Mouse (Mus musculus): ENCODE data around the gene Reg4. TPM values are rescaled to one million over a fixed set of nuclear protein-coding genes. Genes with fewer than 3 reads are reported as not detected.

Gene Reg4
- polyA plus RNA-seq, 1 experiment from 2014 or later, result not detected

DNA sequence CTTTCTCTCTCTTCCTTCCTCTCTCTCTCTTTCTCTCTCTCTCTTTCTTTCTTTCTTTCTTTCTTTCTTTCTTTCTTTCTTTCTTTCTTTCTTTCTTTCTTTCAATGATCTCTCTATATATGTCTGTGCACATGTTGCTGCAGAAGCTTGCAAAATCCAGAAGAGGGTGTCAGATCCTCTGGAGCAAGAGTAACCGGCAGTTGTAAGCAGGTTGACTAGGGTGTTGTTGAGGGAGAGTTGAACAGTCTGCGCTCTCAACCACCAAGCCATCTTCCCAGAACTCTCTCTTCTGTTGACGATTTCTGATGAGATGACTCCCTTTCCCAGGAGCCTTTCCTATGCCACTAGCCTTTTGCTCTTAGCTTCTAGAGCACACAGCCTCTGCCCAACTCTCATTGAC is 20.1 kb downstream of the Reg4 start:
- Histone ChIP-seq H3K4me3 (ENCODE audit: low read depth, low read length) (no peak overlapping the region), H3K27me3 (ENCODE audit: control insufficient read depth, insufficient read depth, low read length) (no peaks in the 10 kb centered on the region), H3K9ac (replicated peaks; ENCODE audit: low read length) (no peak overlapping the region), H3K4me1 (ENCODE audit: control insufficient read depth, insufficient read depth, low read length) (0 out of 2 replicates have a peak, but pooled peaks cover 2% of the 10 kb centered on the region), H3K9me3 (replicated peaks; ENCODE audit: control insufficient read depth, low read length) (no peaks in the 10 kb centered on the region), H3K4me2 (ENCODE audit: low read depth, low read length) (no peak overlapping the region), H3K27ac (replicated peaks; ENCODE audit: low read depth, low read length) (no peak overlapping the region), H3K36me3 (replicated peaks; ENCODE audit: control insufficient read depth, insufficient read depth, low read depth, low read length) (no peaks in the 10 kb centered on the region)
- ATAC-seq (replicated peaks; ENCODE audit: insufficient number of reproducible peaks, low FRiP score, low TSS enrichment, low read depth) (no peak), DNase-seq (ENCODE audit: low spot score) (no peak)
- WGBS, result 83% methylated on average over 3 of the region's 3 CpGs

- DNase-seq (ENCODE audit: low spot score) (no peak), ATAC-seq (replicated peaks; ENCODE audit: insufficient number of reproducible peaks, low FRiP score, low TSS enrichment, low read depth) (no peak)
- no peak overlapping the region for H3K4me3 ChIP-seq (ENCODE audit: low read depth, low read length)
- H3K27ac ChIP-seq (replicated peaks; ENCODE audit: low read depth, low read length), result no peak overlapping the region
- no peak overlapping the region for H3K9ac ChIP-seq (replicated peaks; ENCODE audit: low read length)
- 51% methylated on average over 8 of the region's 8 CpGs for WGBS
- H3K9me3 ChIP-seq (replicated peaks; ENCODE audit: control insufficient read depth, low read length), result no peaks in the 10 kb centered on the region
- no peaks in the 10 kb centered on the region for H3K36me3 ChIP-seq (replicated peaks; ENCODE audit: control insufficient read depth, insufficient read depth, low read depth, low read length)
- H3K4me2 ChIP-seq (ENCODE audit: low read depth, low read length), result no peak overlapping the region
- H3K27me3 ChIP-seq (ENCODE audit: control insufficient read depth, insufficient read depth, low read length), result no peaks in the 10 kb centered on the region
- H3K4me1 ChIP-seq (ENCODE audit: control insufficient read depth, insufficient read depth, low read length), result 0 out of 2 replicates have a peak, but pooled peaks cover 2% of the 10 kb centered on the region
These were observed 20.6 kb downstream of the Reg4 start for GRCm38 (mm10) chr3:98242458-98243037.

- H3K4me1 ChIP-seq (ENCODE audit: control insufficient read depth, insufficient read depth, low read length), result 0 out of 2 replicates have a peak, but pooled peaks cover 2% of the 10 kb centered on the region
- no peaks in the 10 kb centered on the region for H3K9me3 ChIP-seq (replicated peaks; ENCODE audit: control insufficient read depth, low read length)
- no peaks in the 10 kb centered on the region for H3K36me3 ChIP-seq (replicated peaks; ENCODE audit: control insufficient read depth, insufficient read depth, low read depth, low read length)
- WGBS, result 12% methylated on average over 8 of the region's 8 CpGs
- H3K27ac ChIP-seq (replicated peaks; ENCODE audit: low read depth, low read length), result no peak overlapping the region
- DNase-seq (ENCODE audit: low spot score) (peak; percentile 23), ATAC-seq (replicated peaks; ENCODE audit: insufficient number of reproducible peaks, low FRiP score, low TSS enrichment, low read depth) (no peak)
- H3K4me3 ChIP-seq (ENCODE audit: low read depth, low read length), result no peak overlapping the region
- H3K27me3 ChIP-seq (ENCODE audit: control insufficient read depth, insufficient read depth, low read length), result no peaks in the 10 kb centered on the region
- peak overlapping the region; percentile 11; the same call in 1 of the 2 replicates for H3K4me2 ChIP-seq (ENCODE audit: low read depth, low read length)
- H3K9ac ChIP-seq (replicated peaks; ENCODE audit: low read length), result no peak overlapping the region
These were observed 23.9 kb downstream of the Reg4 start for GRCm38 (mm10) chr3:98245892-98246291.

DNA sequence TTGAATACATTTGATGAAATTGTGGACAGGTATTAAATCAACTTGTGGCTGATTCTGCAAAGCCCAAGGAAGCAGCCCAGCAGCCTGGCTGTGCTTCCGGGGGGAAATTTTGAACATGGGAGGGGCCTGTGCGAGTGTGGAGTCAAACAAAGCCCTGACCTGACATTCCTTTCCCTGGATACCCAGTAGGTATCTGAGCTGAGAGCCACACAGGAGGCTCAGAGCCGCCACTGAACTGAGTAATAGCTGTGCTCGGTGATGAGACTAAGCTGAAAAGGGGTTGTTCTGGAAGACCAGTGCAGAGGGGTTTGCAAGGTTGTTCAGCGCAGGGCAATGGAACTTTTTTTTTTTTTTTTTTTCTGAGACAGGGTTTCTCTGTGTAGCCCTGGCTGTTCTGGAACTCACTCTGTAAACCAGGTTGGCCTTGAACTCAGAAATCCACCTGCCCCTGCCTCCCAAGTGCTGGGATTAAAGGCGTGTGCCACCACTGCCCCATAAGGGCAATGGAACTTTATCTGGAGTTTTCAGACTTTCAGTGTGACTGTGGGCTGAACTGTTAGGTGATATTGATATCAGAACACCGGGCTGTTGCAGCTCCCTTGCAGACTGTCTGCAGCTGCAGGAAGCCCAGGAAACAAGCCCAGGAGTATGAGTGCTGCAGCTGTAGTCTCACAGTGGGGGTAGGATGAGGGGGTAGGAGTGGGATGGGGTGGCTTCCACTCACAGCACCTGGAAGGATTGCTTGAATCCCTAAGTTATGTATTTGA is 25.2 kb downstream of the Reg4 start:
- WGBS, result 35% methylated on average over 7 of the region's 7 CpGs
- H3K9ac ChIP-seq (replicated peaks; ENCODE audit: low read length), result no peak overlapping the region
- no peak overlapping the region for H3K4me3 ChIP-seq (ENCODE audit: low read depth, low read length)
- no peaks in the 10 kb centered on the region for H3K36me3 ChIP-seq (replicated peaks; ENCODE audit: control insufficient read depth, insufficient read depth, low read depth, low read length)
- H3K4me2 ChIP-seq (ENCODE audit: low read depth, low read length), result no peak overlapping the region
- 0 out of 2 replicates have a peak, but pooled peaks cover 2% of the 10 kb centered on the region for H3K4me1 ChIP-seq (ENCODE audit: control insufficient read depth, insufficient read depth, low read length)
- no peaks in the 10 kb centered on the region for H3K9me3 ChIP-seq (replicated peaks; ENCODE audit: control insufficient read depth, low read length)
- peak; percentile 45 for DNase-seq (ENCODE audit: low spot score)
- ATAC-seq (replicated peaks; ENCODE audit: insufficient number of reproducible peaks, low FRiP score, low TSS enrichment, low read depth), result no peak
- no peaks in the 10 kb centered on the region for H3K27me3 ChIP-seq (ENCODE audit: control insufficient read depth, insufficient read depth, low read length)
- no peak overlapping the region for H3K27ac ChIP-seq (replicated peaks; ENCODE audit: low read depth, low read length)

- Histone ChIP-seq H3K27me3 (ENCODE audit: control insufficient read depth, insufficient read depth, low read length) (no peaks in the 10 kb centered on the region), H3K9me3 (replicated peaks; ENCODE audit: control insufficient read depth, low read length) (no peaks in the 10 kb centered on the region), H3K4me2 (ENCODE audit: low read depth, low read length) (no peak overlapping the region), H3K9ac (replicated peaks; ENCODE audit: low read length) (no peak overlapping the region), H3K4me1 (ENCODE audit: control insufficient read depth, insufficient read depth, low read length) (0 out of 2 replicates have a peak, but pooled peaks cover 2% of the 10 kb centered on the region), H3K27ac (replicated peaks; ENCODE audit: low read depth, low read length) (no peak overlapping the region), H3K4me3 (ENCODE audit: low read depth, low read length) (no peak overlapping the region), H3K36me3 (replicated peaks; ENCODE audit: control insufficient read depth, insufficient read depth, low read depth, low read length) (no peaks in the 10 kb centered on the region)
- WGBS, result 87% methylated on average over 2 of the region's 2 CpGs
- ATAC-seq (replicated peaks; ENCODE audit: insufficient number of reproducible peaks, low FRiP score, low TSS enrichment, low read depth) (no peak), DNase-seq (ENCODE audit: low spot score) (no peak)
These were observed 27.4 kb downstream of the Reg4 start for GRCm38 (mm10) chr3:98249378-98249777.

DNA sequence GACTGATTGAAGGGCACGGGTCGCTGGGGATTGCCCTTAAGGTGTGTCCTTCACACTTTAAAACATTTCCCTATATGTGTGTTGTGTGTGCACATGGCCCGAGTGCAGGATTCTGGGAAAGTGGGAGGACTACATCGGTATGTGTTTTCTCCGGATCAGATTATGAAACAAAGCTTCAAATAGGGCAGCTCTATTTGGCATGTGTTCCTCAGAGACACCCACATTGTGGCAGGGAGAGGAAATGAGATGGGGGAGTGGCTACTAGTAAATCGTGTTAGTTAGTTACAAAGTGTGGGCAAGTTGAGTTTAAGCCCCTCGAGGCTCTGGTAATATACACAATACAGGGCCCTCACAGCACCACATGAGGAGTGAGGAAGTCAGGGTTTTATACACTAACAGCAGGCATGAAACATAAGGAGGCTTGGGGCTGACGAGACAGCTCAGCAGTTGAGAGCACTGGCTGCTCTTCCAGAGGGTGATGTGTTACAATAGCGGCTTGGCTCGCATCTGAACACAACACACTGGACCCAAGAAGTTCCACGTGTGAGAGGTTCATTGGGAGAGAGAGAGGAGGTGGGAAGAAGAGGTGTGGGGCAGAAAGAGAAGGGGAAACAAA is 28.0 kb downstream of the Reg4 start:
- no peak for DNase-seq (ENCODE audit: low spot score)
- H3K9ac ChIP-seq (replicated peaks; ENCODE audit: low read length), result no peak overlapping the region
- no peak overlapping the region for H3K4me2 ChIP-seq (ENCODE audit: low read depth, low read length)
- H3K27me3 ChIP-seq (ENCODE audit: control insufficient read depth, insufficient read depth, low read length), result no peaks in the 10 kb centered on the region
- no peak overlapping the region for H3K27ac ChIP-seq (replicated peaks; ENCODE audit: low read depth, low read length)
- H3K4me1 ChIP-seq (ENCODE audit: control insufficient read depth, insufficient read depth, low read length), result 0 out of 2 replicates have a peak, but pooled peaks cover 2% of the 10 kb centered on the region
- H3K9me3 ChIP-seq (replicated peaks; ENCODE audit: control insufficient read depth, low read length), result no peaks in the 10 kb centered on the region
- no peak for ATAC-seq (replicated peaks; ENCODE audit: insufficient number of reproducible peaks, low FRiP score, low TSS enrichment, low read depth)
- 84% methylated on average over 11 of the region's 11 CpGs for WGBS
- no peak overlapping the region for H3K4me3 ChIP-seq (ENCODE audit: low read depth, low read length)
- no peaks in the 10 kb centered on the region for H3K36me3 ChIP-seq (replicated peaks; ENCODE audit: control insufficient read depth, insufficient read depth, low read depth, low read length)

DNA sequence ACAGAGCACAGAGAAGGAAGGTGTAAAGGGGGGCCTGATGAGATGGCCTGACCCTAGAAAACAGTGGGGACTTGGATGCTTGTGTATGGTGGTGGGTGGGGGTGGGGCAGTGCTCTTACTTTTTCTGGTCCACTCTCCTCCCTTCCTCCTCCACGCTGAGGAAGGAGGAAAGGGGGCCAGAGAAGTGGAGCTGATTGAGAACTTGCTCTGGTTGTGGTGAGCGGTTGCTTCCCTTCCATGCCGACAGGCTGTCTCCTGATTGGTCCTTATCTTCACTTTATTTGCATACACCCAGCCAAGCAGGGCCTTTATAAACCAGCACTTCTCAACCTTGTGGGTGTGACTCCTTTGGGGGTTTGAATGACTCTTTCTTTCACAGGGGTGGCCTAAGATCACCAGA is 32.1 kb downstream of the Reg4 start:
- no peaks in the 10 kb centered on the region for H3K9me3 ChIP-seq (replicated peaks; ENCODE audit: control insufficient read depth, low read length)
- WGBS, result 92% methylated on average over 2 of the region's 3 CpGs
- H3K27me3 ChIP-seq (ENCODE audit: control insufficient read depth, insufficient read depth, low read length), result no peaks in the 10 kb centered on the region
- DNase-seq (ENCODE audit: low spot score) (no peak), ATAC-seq (replicated peaks; ENCODE audit: insufficient number of reproducible peaks, low FRiP score, low TSS enrichment, low read depth) (no peak)
- H3K27ac ChIP-seq (replicated peaks; ENCODE audit: low read depth, low read length), result no peak overlapping the region
- H3K9ac ChIP-seq (replicated peaks; ENCODE audit: low read length), result no peak overlapping the region
- H3K36me3 ChIP-seq (replicated peaks; ENCODE audit: control insufficient read depth, insufficient read depth, low read depth, low read length), result no peaks in the 10 kb centered on the region
- no peaks in the 10 kb centered on the region for H3K4me1 ChIP-seq (ENCODE audit: control insufficient read depth, insufficient read depth, low read length)
- no peak overlapping the region for H3K4me3 ChIP-seq (ENCODE audit: low read depth, low read length)
- no peak overlapping the region for H3K4me2 ChIP-seq (ENCODE audit: low read depth, low read length)
